Mouse (Mus musculus) heart, postnatal 0 days (tissue): ENCODE results near the gene Lpar1.

Experiments
- CTCF ChIP-seq: IDR thresholded peaks from 2 replicates; pipeline ENCODE4 v1.5.1; 2016; ENCODE audit warnings: antibody characterized with exemption, control low read depth, low read depth
- EP300 ChIP-seq: IDR thresholded peaks from 2 replicates; pipeline ENCODE4 v1.6.1; 2016; ENCODE audit warnings: antibody characterized with exemption, low read depth

DNA sequence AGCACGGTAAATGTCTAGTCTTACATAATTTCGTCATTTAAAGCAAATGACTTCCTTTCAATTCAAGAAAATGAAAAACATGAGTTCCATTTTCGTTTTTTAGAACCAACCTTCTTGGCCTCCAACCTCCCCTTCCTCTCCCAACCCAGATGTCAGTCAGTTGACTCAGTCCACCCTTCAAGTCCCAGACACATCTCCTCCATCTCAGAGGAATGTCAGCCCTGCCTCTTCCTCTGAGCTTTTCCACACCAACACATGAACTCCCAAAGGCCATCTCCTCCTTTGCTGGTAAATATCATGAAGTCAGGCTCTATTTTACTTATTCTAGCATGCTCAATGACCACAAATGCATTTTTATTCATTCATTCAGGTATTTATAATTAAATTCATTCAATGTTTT lies 10.5 kb downstream of the Lpar1 start:
- TF ChIP-seq CTCF (no peak), EP300 (no peak)
